Mouse (Mus musculus): ENCODE results near the gene Srcap.

GRCm38 (mm10) chr7:127602903-127603302 is 91.1 kb downstream of the Srcap start:
- TF ChIP-seq POLR2A (IDR thresholded peaks at IDR 0.05; ENCODE audit: low read depth, low read length) (no peak), CTCF (conservative IDR thresholded peaks at IDR 0.05; ENCODE audit: insufficient read depth, insufficient read length, low read depth, low read length) (no peak)
